Mouse (Mus musculus): ENCODE measurements at regions not wholly inside any gene's neighbourhood (a gene's known extent, or its start where the extent isn't known, plus 50 kb on each side); places are given as distances from the start of the nearest gene placed in this dataset.

DNA sequence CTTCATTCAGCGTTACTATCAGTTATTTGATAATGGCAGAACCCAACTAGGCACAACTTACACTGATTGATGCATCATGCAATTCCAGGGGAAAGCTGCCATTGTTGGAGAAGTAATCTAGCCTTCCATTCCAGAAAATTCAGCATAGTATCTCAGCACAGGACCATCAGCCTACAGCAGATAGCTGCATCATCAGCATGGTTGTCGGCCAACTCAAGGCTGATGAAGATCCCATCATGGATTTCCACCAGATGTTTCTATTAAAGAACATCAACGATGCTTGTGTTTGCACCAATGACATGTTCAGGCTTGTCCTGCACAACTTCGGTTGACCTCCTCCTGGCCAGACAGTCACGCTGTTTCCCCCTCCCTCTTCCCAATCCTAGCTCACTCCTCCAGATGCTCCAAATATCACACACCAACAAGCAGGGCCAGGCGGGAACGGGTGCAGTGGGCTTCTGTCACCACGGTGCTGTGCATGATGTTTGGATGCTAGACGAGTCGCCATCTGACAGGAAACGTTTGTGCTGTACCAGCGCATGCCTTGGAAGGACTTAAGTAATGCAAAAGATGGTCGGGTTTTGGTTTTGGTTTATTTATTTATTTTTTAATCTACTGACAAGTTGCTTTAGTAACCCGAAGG lies 204.5 kb upstream of the Krr1 start:
- in situ Hi-C loops (cut with MboI; ENCODE audit: low pct_ligation_motif_present, low pct_unique_long_range_greater_than_20kb, low sequenced_read_pairs) (no loop called here), dilution Hi-C loops (cut with MboI; ENCODE audit: extremely low pct_ligation_motif_present, extremely low pct_unique_long_range_greater_than_20kb, low sequenced_read_pairs) (no loop called here)
- Histone ChIP-seq H3K9me3 (replicated peaks; ENCODE audit: low read length) (no peaks in the 10 kb centered on the region), H3K4me1 (ENCODE audit: control insufficient read depth in 1 of 2, insufficient read depth in 2 of 2) (no peaks in the 10 kb centered on the region), H3K4me2 (ENCODE audit: insufficient read depth, low read depth, poor library complexity, severe bottlenecking) (no peak overlapping the region), H3K4me3 (replicated peaks in 1 of 3; ENCODE audit: low read depth in 2 of 3, low read length in 2 of 3, poor library complexity in 1 of 3) (no peak overlapping the region), H3K27ac (ENCODE audit: insufficient read depth, low read depth) (no peak overlapping the region), H3K27me3 (replicated peaks) (no peaks in the 10 kb centered on the region), H3K36me3 (replicated peaks in 1 of 2; ENCODE audit: control insufficient read depth in 1 of 2, insufficient read depth in 1 of 2, low read length in 1 of 2) (no peaks in the 10 kb centered on the region), H3K79me2 (replicated peaks; ENCODE audit: control insufficient read depth, extremely low read depth, insufficient read depth, poor library complexity, severe bottlenecking) (no peaks in the 10 kb centered on the region), H3K9ac (ENCODE audit: insufficient read depth, low read depth) (no peak overlapping the region)
- no peak for TF ChIP-seq ELF1 (IDR thresholded peaks at IDR 0.05; ENCODE audit: low read depth, low read length)
- TF ChIP-seq GABPA (IDR thresholded peaks at IDR 0.05; ENCODE audit: insufficient replicate concordance, low read depth, low read length): no peak
- TF ChIP-seq MXI1 (IDR thresholded peaks at IDR 0.05; ENCODE audit: low read depth, low read length): no peak
- TF ChIP-seq JUND (conservative IDR thresholded peaks at IDR 0.05; ENCODE audit: low read depth, low read length): no peak
- no peak for TF ChIP-seq UBTF (IDR thresholded peaks at IDR 0.05; ENCODE audit: low read depth, low read length)
- TF ChIP-seq MAX (IDR thresholded peaks at IDR 0.05; ENCODE audit: low read length): no peak
- TF ChIP-seq SMC3 (IDR thresholded peaks at IDR 0.05; ENCODE audit: low read depth, low read length): no peak
- TF ChIP-seq KAT2A (IDR thresholded peaks at IDR 0.05; ENCODE audit: insufficient replicate concordance, low read length): no peak
- no peak for TF ChIP-seq ETS1 (conservative IDR thresholded peaks at IDR 0.05; ENCODE audit: low read depth, low read length)
- TF ChIP-seq BHLHE40 (IDR thresholded peaks at IDR 0.05; ENCODE audit: low read depth, low read length): no peak
- no peak for TF ChIP-seq MEF2A (IDR thresholded peaks at IDR 0.05; ENCODE audit: borderline replicate concordance, low read depth, low read length)
- no peak for DNase-seq (ENCODE audit: extremely low read depth)

DNA sequence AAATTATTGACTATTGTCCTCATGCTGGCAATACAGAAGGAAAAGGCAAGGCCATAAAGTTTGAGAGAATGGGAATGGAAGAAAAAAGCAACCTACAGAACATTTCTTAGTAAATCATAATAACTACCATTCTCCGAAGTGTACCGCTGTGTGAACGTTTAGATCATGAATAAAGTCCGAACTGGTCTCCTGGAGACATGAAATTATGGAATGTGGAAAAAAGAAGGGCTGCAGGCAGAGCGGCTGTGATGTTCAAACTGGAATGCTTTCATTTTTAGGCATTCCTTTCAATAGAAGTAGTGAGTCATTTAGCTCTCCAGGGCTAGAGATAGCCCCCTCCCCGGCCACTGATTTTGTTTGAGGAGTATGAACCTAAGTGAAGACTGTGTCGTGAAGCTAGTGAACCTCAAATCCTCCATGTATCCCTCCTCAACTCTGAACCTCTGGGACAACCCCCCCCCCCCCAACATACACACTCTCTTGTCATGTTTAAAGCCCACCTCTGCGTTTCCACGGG lies 202.9 kb upstream of the Krr1 start:
- no peaks in the 10 kb centered on the region for H3K4me1 ChIP-seq (ENCODE audit: control insufficient read depth in 1 of 2, insufficient read depth in 2 of 2)
- in situ Hi-C loops (cut with MboI; ENCODE audit: low pct_ligation_motif_present, low pct_unique_long_range_greater_than_20kb, low sequenced_read_pairs): no loop called here
- H3K4me2 ChIP-seq (ENCODE audit: insufficient read depth, low read depth, poor library complexity, severe bottlenecking): no peak overlapping the region
- H3K27me3 ChIP-seq (replicated peaks): no peaks in the 10 kb centered on the region
- no peaks in the 10 kb centered on the region for H3K9me3 ChIP-seq (replicated peaks; ENCODE audit: low read length)
- no peaks in the 10 kb centered on the region for H3K36me3 ChIP-seq (replicated peaks in 1 of 2; ENCODE audit: control insufficient read depth in 1 of 2, insufficient read depth in 1 of 2, low read length in 1 of 2)
- no peak for DNase-seq (ENCODE audit: extremely low read depth)
- TF ChIP-seq ZC3H11A (IDR thresholded peaks at IDR 0.05; ENCODE audit: low read depth, low read length): no peak
- no peak for TF ChIP-seq USF1 (IDR thresholded peaks at IDR 0.05; ENCODE audit: low read depth, low read length)
- no peak for TF ChIP-seq PAX5 (IDR thresholded peaks at IDR 0.05; ENCODE audit: low read length)
- no peak for TF ChIP-seq NELFE (IDR thresholded peaks at IDR 0.05; ENCODE audit: low read depth, low read length)
- TF ChIP-seq MEF2A (IDR thresholded peaks at IDR 0.05; ENCODE audit: borderline replicate concordance, low read depth, low read length): no peak
- TF ChIP-seq BHLHE40 (IDR thresholded peaks at IDR 0.05; ENCODE audit: low read depth, low read length): no peak
- TF ChIP-seq SMC3 (IDR thresholded peaks at IDR 0.05; ENCODE audit: low read depth, low read length): no peak
- TF ChIP-seq TBP (conservative IDR thresholded peaks at IDR 0.05; ENCODE audit: low read depth, low read length): no peak
- no peak for TF ChIP-seq MYC (IDR thresholded peaks at IDR 0.05; ENCODE audit: low read depth, low read length)
- TF ChIP-seq USF2 (conservative IDR thresholded peaks at IDR 0.05; ENCODE audit: low read depth, low read length): no peak
- no peak for TF ChIP-seq GABPA (IDR thresholded peaks at IDR 0.05; ENCODE audit: insufficient replicate concordance, low read depth, low read length)
- TF ChIP-seq CHD1 (IDR thresholded peaks at IDR 0.05; ENCODE audit: low read depth, low read length): no peak
- TF ChIP-seq EP300 (IDR thresholded peaks at IDR 0.05; ENCODE audit: low read length): no peak
- TF ChIP-seq RAD21 (IDR thresholded peaks at IDR 0.05; ENCODE audit: low read depth, low read length): no peak
- no peak for TF ChIP-seq ZKSCAN1 (IDR thresholded peaks at IDR 0.05; ENCODE audit: borderline replicate concordance, low read depth, low read length)
- no peaks in the 10 kb centered on the region for H3K79me2 ChIP-seq (replicated peaks; ENCODE audit: control insufficient read depth, extremely low read depth, insufficient read depth, poor library complexity, severe bottlenecking)
- no peak overlapping the region for H3K27ac ChIP-seq (ENCODE audit: insufficient read depth, low read depth)
- H3K4me3 ChIP-seq (replicated peaks in 1 of 3; ENCODE audit: low read depth in 2 of 3, low read length in 2 of 3, poor library complexity in 1 of 3): no peak overlapping the region
- dilution Hi-C loops (cut with MboI; ENCODE audit: extremely low pct_ligation_motif_present, extremely low pct_unique_long_range_greater_than_20kb, low sequenced_read_pairs): no loop called here
- no peak overlapping the region for H3K9ac ChIP-seq (ENCODE audit: insufficient read depth, low read depth)
